Mouse (Mus musculus) lung, postnatal 0 days (tissue): ENCODE results near the gene Nrd1. TPM values are rescaled to one million over a fixed set of nuclear protein-coding genes. Genes with fewer than 3 reads are reported as not detected.

Experiments used
- ATAC-seq: fragments of 200-750 bp; cut with Nextera tagmentation; 2 replicates; pipeline ENCODE4 v1.8.0; 2017; ENCODE audit warnings: moderate library complexity
- DNase-seq: peaks from one replicate; pipeline ENCODE4 v3.0.0-alpha.2; 2016; ENCODE audit warnings: low spot score
- H3K27ac ChIP-seq: fragments of 300-500 bp; sonication (generic); 2 replicates; pipeline ENCODE4 v1.5.1; 2014; ENCODE audit warnings: antibody characterized with exemption, mild to moderate bottlenecking, low read length, mixed read lengths
- H3K27me3 ChIP-seq: fragments of 300-500 bp; sonication (generic); replicated peaks from 2 replicates; pipeline ENCODE4 v1.6.1; 2014; ENCODE audit warnings: low read length, mixed read lengths; ENCODE audit not compliant: insufficient read depth
- H3K36me3 ChIP-seq: fragments of 300-500 bp; sonication (generic); 2 replicates; pipeline ENCODE4 v1.6.1; 2014; ENCODE audit warnings: low read length, mixed read lengths; ENCODE audit not compliant: insufficient read depth
- H3K4me1 ChIP-seq: fragments of 300-500 bp; sonication (generic); 2 replicates; pipeline ENCODE4 v1.6.1; 2014; ENCODE audit warnings: antibody characterized with exemption, low read depth, low read length, mixed read lengths; ENCODE audit not compliant: insufficient read depth
- H3K4me2 ChIP-seq: fragments of 300-500 bp; sonication (generic); replicated peaks from 2 replicates; pipeline ENCODE4 v1.6.1; 2014; ENCODE audit warnings: low read depth, mild to moderate bottlenecking, low read length, moderate library complexity, mixed read lengths
- H3K4me3 ChIP-seq: fragments of 300-500 bp; sonication (generic); 2 replicates; pipeline ENCODE4 v1.5.1; 2014; ENCODE audit warnings: low read depth, low read length
- H3K9ac ChIP-seq: fragments of 300-500 bp; sonication (generic); replicated peaks from 2 replicates; pipeline ENCODE4 v1.6.1; 2014; ENCODE audit warnings: low read depth, mild to moderate bottlenecking
- H3K9me3 ChIP-seq: fragments of 300-500 bp; sonication (generic); 2 replicates; pipeline ENCODE4 v1.6.1; 2016; ENCODE audit warnings: low read length, mixed read lengths
- CTCF ChIP-seq: IDR thresholded peaks from 2 replicates; pipeline ENCODE4 v1.5.1; 2016; ENCODE audit warnings: antibody characterized with exemption, mild to moderate bottlenecking
- EP300 ChIP-seq: IDR thresholded peaks from 2 replicates; pipeline ENCODE4 v1.6.1; 2016; ENCODE audit warnings: antibody characterized with exemption, mild to moderate bottlenecking, control low read depth
- WGBS: fragments of 180-500 bp; shearing (Covaris S2); extraction: QIAGEN DNeasy Blood & Tissue Kit; methylation state at CpG from one replicate; pipeline ENCODE4 v1.1.7; 2014; 5-methylcytosine and 5-hydroxymethylcytosine counted together
- polyA plus RNA-seq: library from polyadenylated mRNA; unstranded; fragments of >200 nt; fragmentation: Nextera tagmentation; extraction: Ambion mirVana; gene quantifications from 2 replicates; pipeline ENCODE4 v1.2.1, GENCODE M21; 2015

The Nrd1 gene
- polyA plus RNA-seq, 1 experiment from 2014 or later = 29.3 TPM

DNA sequence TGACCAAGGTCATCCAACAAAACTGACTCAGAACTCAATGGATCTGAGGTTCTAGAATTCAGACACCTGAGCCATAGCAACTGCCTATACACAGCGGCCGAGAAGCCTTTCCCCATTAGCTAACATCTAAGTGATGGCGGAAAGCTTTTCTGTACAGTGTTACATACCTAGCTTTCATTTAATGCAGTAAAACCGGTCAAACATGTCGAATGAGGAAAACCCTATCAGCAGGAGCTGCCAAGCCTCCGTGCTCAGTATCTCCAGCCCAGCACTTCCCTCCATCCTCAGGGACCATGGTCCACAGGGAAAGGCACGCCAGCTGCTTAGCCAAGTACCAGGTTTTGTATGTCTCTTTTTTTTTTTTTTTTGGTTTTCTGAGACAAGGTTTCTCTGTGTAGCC lies 78.5 kb downstream of the Nrd1 start:
- WGBS = 68% methylated on average over 7 of the region's 7 CpGs
- Histone ChIP-seq H3K4me3 (no peak overlapping the region), H3K4me2 (no peak overlapping the region), H3K4me1 (peaks cover 9% of the 10 kb centered on the region; the same call in 1 of the 2 replicates), H3K36me3 (peaks cover 21% of the 10 kb centered on the region), H3K27ac (peak overlapping the region; percentile 73; the same call in 1 of the 2 replicates), H3K9me3 (no peaks in the 10 kb centered on the region), H3K9ac (no peak overlapping the region), H3K27me3 (no peaks in the 10 kb centered on the region)
- DNase-seq (peak; percentile 22), ATAC-seq (no peak)
- TF ChIP-seq EP300 (no peak), CTCF (no peak)

DNA sequence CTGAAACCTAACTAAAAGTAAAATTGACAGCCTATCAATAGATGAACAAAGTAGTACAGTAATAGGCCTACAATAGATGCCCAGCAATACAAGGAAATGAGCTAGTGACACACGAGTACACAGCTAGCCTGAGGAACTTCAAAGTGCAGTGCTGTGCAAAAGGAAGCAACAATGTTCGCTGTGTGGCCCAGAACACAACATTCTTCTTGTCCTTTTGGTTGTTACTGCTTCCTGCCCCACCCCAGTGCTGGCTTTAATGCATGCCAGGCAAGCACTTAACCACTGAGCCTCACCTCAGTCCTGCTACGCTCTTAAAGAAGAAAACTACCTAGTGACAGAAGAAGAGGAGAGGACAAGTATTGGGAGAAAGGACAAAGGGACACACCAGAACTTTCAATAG lies 79.2 kb downstream of the Nrd1 start:
- Histone ChIP-seq H3K4me1 (peaks cover 9% of the 10 kb centered on the region; the same call in 1 of the 2 replicates), H3K27me3 (no peaks in the 10 kb centered on the region), H3K27ac (peak overlapping the region; percentile 73), H3K9me3 (no peaks in the 10 kb centered on the region), H3K9ac (no peak overlapping the region), H3K4me2 (no peak overlapping the region), H3K36me3 (peaks cover 24% of the 10 kb centered on the region), H3K4me3 (no peak overlapping the region)
- ATAC-seq (peak; percentile 71), DNase-seq (peak; percentile 47)
- WGBS = 21% methylated on average over 3 of the region's 3 CpGs
- TF ChIP-seq CTCF (no peak), EP300 (no peak)

DNA sequence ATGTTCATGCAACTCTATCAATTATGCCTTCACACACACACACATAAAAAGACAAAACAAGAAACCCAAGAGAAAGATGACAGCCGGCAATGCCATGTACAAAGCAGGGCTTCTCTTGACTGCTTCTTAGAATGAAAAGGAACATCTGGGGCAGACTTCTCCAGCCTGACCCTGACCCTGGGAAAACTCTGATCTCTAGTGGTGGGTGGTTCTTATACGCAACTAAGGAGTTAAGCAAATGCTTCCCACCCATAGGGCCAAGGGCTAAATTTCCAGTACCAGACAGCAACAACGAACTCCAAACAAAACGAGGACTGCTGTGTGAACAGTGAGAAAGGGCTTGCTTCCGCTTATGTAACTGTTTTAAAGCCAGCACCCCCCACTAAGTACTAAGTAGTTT lies 79.7 kb downstream of the Nrd1 start:
- Histone ChIP-seq H3K36me3 (peaks cover 24% of the 10 kb centered on the region), H3K4me3 (no peak overlapping the region), H3K9me3 (no peaks in the 10 kb centered on the region), H3K4me1 (peaks cover 9% of the 10 kb centered on the region; the same call in 1 of the 2 replicates), H3K4me2 (no peak overlapping the region), H3K9ac (no peak overlapping the region), H3K27ac (peak overlapping the region; percentile 73), H3K27me3 (no peaks in the 10 kb centered on the region)
- peak; percentile 75 for DNase-seq
- ATAC-seq = peak; percentile 85
- no peak for TF ChIP-seq EP300
- no peak for TF ChIP-seq CTCF
- WGBS = 36% methylated on average over 5 of the region's 5 CpGs

DNA sequence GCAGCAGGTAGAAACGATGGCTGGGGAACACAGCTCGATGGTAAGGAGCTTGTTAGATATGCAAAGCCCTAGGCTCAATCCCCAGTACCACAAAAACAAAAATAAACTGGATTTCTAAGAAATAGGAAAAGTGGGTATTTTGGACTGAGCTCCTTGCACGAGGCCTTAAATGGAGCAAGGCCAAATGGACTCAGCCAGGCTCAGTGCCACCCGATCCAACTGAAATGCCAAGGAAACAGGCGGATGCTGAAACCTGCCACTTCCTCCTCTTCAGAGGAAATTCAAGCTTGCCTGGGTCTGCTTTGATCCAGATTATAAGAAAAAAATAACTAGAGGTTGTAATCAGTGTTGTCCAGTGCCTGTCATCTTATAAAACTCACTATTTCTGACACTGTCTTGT lies 88.7 kb downstream of the Nrd1 start:
- Histone ChIP-seq H3K4me3 (no peak overlapping the region), H3K36me3 (peaks cover 1% of the 10 kb centered on the region; the same call in 1 of the 2 replicates), H3K9me3 (no peaks in the 10 kb centered on the region), H3K4me2 (no peak overlapping the region), H3K27me3 (no peaks in the 10 kb centered on the region), H3K27ac (no peak overlapping the region), H3K9ac (no peak overlapping the region), H3K4me1 (peaks cover 6% of the 10 kb centered on the region; the same call in 1 of the 2 replicates)
- DNase-seq (no peak), ATAC-seq (no peak)
- 71% methylated on average over 5 of the region's 5 CpGs for WGBS
- no peak for TF ChIP-seq EP300
- no peak for TF ChIP-seq CTCF

- Histone ChIP-seq H3K36me3 (no peaks in the 10 kb centered on the region; the same call in 1 of the 2 replicates), H3K27ac (0 out of 2 replicates have a peak overlapping the region, but pooled peaks have one; percentile 20), H3K4me1 (peaks cover 12% of the 10 kb centered on the region; the same call in 1 of the 2 replicates), H3K4me3 (no peak overlapping the region), H3K9me3 (no peaks in the 10 kb centered on the region), H3K4me2 (no peak overlapping the region), H3K9ac (no peak overlapping the region), H3K27me3 (no peaks in the 10 kb centered on the region)
- peak; percentile 31 for DNase-seq
- ATAC-seq = peak; percentile 41
- whole genome bisulfite sequencing = 17% methylated on average over 6 of the region's 6 CpGs
- no peak for TF ChIP-seq CTCF
- TF ChIP-seq EP300 = no peak
Measured at GRCm38 (mm10) chr4:109089999-109090398, 89.5 kb downstream of the Nrd1 start.

DNA sequence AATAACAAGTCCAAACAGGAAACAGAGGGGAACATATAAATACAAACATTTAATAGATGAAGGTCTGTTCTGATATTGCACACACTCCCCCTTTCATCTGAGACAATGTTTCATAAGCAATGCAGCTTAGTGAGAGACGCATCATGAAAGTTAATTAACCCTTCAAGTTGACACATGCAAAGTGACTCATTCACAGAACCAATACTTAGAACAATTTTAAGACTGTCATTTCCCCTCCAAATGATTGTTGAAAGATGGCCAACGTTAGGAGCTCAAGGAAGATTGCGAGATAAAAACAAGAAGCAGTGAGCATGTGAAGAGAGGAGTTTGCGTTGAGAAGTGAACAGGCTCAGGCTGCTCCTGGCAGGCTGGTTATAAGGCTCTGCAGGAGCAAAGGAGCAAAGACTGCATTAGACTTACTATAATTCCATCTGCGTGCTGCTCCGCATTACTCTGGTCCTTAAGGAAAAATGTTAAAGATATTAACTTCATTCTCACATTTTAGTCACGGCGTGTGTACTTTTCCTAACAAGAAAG lies 90.9 kb downstream of the Nrd1 start:
- peak; percentile 41 for DNase-seq
- H3K36me3 ChIP-seq = no peaks in the 10 kb centered on the region; the same call in 1 of the 2 replicates
- no peak overlapping the region for H3K9ac ChIP-seq
- H3K27ac ChIP-seq = 0 out of 2 replicates have a peak overlapping the region, but pooled peaks have one; percentile 20
- H3K4me2 ChIP-seq = no peak overlapping the region
- 69% methylated on average over 8 of the region's 8 CpGs for WGBS
- H3K27me3 ChIP-seq = no peaks in the 10 kb centered on the region
- peak; percentile 16; the same call in 1 of the 2 replicates for ATAC-seq
- no peaks in the 10 kb centered on the region for H3K9me3 ChIP-seq
- no peak overlapping the region for H3K4me3 ChIP-seq
- H3K4me1 ChIP-seq = peaks cover 12% of the 10 kb centered on the region; the same call in 1 of the 2 replicates
- TF ChIP-seq CTCF (no peak), EP300 (no peak)
